Mouse (Mus musculus) hindbrain, embryonic 12.5 days (tissue): ENCODE results near the gene 4930453N24Rik. TPM values are rescaled to one million over a fixed set of nuclear protein-coding genes. Genes with fewer than 3 reads are reported as not detected.
A peak's percentile ranks its signal among the peaks of the same experiment; 100 is the strongest.

Source experiments
- ATAC-seq: fragments of 200-750 bp; cut with Nextera tagmentation; 2 replicates; pipeline ENCODE4 v1.8.0; 2017; ENCODE audit warnings: moderate TSS enrichment; ENCODE audit not compliant: low FRiP score
- H3K27ac ChIP-seq: fragments of 300-500 bp; sonication (generic); 2 replicates; pipeline ENCODE4 v1.5.1; 2016; ENCODE audit warnings: mild to moderate bottlenecking
- H3K27me3 ChIP-seq: fragments of 300-500 bp; sonication (generic); 2 replicates; pipeline ENCODE4 v1.6.1; 2016; ENCODE audit warnings: mild to moderate bottlenecking
- H3K36me3 ChIP-seq: fragments of 300-500 bp; sonication (generic); 2 replicates; pipeline ENCODE4 v1.6.1; 2016; ENCODE audit warnings: mild to moderate bottlenecking
- H3K4me1 ChIP-seq: fragments of 300-500 bp; sonication (generic); 2 replicates; pipeline ENCODE4 v1.6.1; 2016
- H3K4me2 ChIP-seq: fragments of 300-500 bp; sonication (generic); replicated peaks from 2 replicates; pipeline ENCODE4 v1.6.1; 2016; ENCODE audit warnings: mild to moderate bottlenecking
- H3K4me3 ChIP-seq: fragments of 300-500 bp; sonication (generic); 2 replicates; pipeline ENCODE4 v1.5.1; 2016; ENCODE audit warnings: mild to moderate bottlenecking
- H3K9ac ChIP-seq: fragments of 300-500 bp; sonication (generic); 2 replicates; pipeline ENCODE4 v1.6.1; 2016; ENCODE audit warnings: mild to moderate bottlenecking, moderate library complexity
- H3K9me3 ChIP-seq: fragments of 300-500 bp; sonication (generic); replicated peaks from 2 replicates; pipeline ENCODE4 v1.6.1; 2016; ENCODE audit warnings: mild to moderate bottlenecking
- WGBS: fragments of 180-500 bp; shearing (Covaris S2); methylation state at CpG from one replicate; pipeline ENCODE4 v1.1.7; 2016; 5-methylcytosine and 5-hydroxymethylcytosine counted together
- polyA plus RNA-seq: library from polyadenylated mRNA; unstranded; fragments of >200 nt; fragmentation: Nextera tagmentation; extraction: Ambion mirVana; gene quantifications from 2 replicates; pipeline ENCODE4 v1.2.1, GENCODE M21; 2016

Gene 4930453N24Rik
- polyA plus RNA-seq, 1 experiment from 2014 or later, result 25.6 TPM

GRCm38 (mm10) chr16:64758561-64759244 lies 12.3 kb downstream of the 4930453N24Rik start:
- Histone ChIP-seq H3K4me2 (no peak overlapping the region), H3K27ac (no peak overlapping the region), H3K9ac (no peak overlapping the region), H3K4me1 (no peaks in the 10 kb centered on the region), H3K9me3 (peaks cover 17% of the 10 kb centered on the region), H3K27me3 (no peaks in the 10 kb centered on the region), H3K4me3 (no peak overlapping the region), H3K36me3 (peaks cover 21% of the 10 kb centered on the region)
- WGBS, result 79% methylated on average over 6 of the region's 6 CpGs
- no peak for ATAC-seq

DNA sequence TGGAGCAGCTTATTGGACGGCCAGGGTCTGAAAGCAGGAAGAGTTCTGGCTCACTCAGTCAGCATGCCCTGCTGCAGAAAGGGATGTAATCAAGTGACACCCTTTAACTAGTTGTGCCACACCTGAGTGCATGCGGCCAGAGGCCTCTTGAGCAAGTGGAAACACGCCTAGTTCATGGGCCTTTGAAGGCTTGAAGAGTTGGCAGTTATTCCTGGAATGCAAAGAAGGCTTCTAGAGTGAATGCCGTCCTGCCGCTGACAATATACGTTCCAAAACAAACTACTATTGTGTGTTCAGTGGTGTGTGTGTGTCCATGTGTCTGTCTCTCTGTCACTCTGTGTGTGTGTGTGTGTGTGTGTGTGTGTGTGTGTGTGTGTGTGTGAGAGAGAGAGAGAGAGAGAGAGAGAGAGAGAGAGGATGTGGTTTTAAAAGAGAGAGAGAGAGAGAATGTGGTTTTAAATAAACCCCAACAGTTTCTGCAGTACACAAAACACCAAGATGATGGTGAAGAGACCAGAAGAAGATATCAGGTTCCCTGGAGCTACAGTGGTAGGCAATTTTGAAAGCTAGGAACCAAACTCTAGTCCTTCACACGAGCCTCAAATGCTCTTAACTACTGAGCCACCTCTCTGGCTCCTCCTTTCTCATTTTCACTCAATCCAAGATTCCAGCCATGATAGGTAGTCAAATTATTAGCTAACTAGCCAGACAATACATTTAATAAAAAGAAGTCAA lies 13.1 kb downstream of the 4930453N24Rik start:
- Histone ChIP-seq H3K9me3 (peaks cover 10% of the 10 kb centered on the region), H3K4me3 (no peak overlapping the region), H3K4me1 (no peaks in the 10 kb centered on the region), H3K27me3 (no peaks in the 10 kb centered on the region), H3K27ac (no peak overlapping the region), H3K9ac (no peak overlapping the region), H3K4me2 (no peak overlapping the region), H3K36me3 (peaks cover 12% of the 10 kb centered on the region)
- no peak for ATAC-seq
- 87% methylated on average over 7 of the region's 7 CpGs for WGBS

DNA sequence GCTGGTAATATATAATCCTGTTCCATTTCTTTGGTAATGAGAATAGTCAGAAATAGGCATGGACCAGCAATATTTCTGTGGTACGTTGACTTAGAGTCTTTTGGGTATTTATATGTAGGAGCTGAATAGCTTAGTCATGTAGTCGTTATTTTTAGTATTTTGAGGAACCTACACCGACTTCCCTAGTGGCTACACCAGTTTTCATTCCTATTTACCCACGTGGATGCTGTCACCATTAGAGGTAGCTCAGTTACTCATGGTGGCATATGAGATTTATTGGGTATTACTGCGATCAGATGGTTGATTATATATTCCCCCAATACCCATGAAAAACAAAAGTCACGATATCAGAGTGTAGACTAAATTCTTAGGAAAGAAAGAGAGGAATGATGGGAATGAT lies 14.6 kb downstream of the 4930453N24Rik start:
- H3K4me3 ChIP-seq, result no peak overlapping the region
- 87% methylated on average over 6 of the region's 6 CpGs for WGBS
- no peak overlapping the region for H3K9ac ChIP-seq
- no peak overlapping the region for H3K27ac ChIP-seq
- no peak overlapping the region for H3K4me2 ChIP-seq
- 0 out of 2 replicates have a peak, but pooled peaks cover 5% of the 10 kb centered on the region for H3K36me3 ChIP-seq
- no peaks in the 10 kb centered on the region for H3K4me1 ChIP-seq
- H3K9me3 ChIP-seq, result 0 out of 2 replicates have a peak, but pooled peaks cover 9% of the 10 kb centered on the region
- no peaks in the 10 kb centered on the region for H3K27me3 ChIP-seq
- ATAC-seq, result no peak

DNA sequence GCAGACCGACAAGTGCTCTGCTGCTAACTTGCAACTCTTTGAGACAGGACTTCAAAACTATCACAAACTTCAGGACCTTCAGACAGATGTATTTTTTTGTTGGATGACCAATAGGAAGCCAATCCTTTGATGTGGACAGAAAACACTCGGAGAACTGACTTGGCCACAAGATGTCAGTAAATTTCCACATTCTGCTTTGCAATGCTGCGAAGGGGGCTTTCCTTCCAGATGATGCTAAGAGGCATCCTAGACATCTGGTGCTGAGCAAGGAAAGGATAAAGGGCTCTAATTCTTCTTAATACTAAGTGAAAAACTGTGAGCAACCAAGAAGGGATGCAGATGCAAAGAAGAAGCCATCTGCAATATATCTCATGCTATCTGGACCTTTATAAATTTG lies 16.2 kb downstream of the 4930453N24Rik start:
- Histone ChIP-seq H3K4me3 (no peak overlapping the region), H3K9ac (no peak overlapping the region), H3K36me3 (no peaks in the 10 kb centered on the region), H3K9me3 (0 out of 2 replicates have a peak, but pooled peaks cover 9% of the 10 kb centered on the region), H3K27ac (no peak overlapping the region), H3K4me2 (no peak overlapping the region), H3K4me1 (no peaks in the 10 kb centered on the region), H3K27me3 (no peaks in the 10 kb centered on the region)
- WGBS, result 46% methylated on average over 3 of the region's 3 CpGs
- peak; percentile 66 for ATAC-seq

GRCm38 (mm10) chr16:64753990-64754742 lies 16.8 kb downstream of the 4930453N24Rik start:
- Histone ChIP-seq H3K27ac (no peak overlapping the region), H3K4me2 (no peak overlapping the region), H3K9me3 (0 out of 2 replicates have a peak, but pooled peaks cover 9% of the 10 kb centered on the region), H3K4me1 (no peaks in the 10 kb centered on the region), H3K27me3 (no peaks in the 10 kb centered on the region), H3K4me3 (no peak overlapping the region), H3K9ac (no peak overlapping the region), H3K36me3 (no peaks in the 10 kb centered on the region)
- peak; percentile 21; the same call in 1 of the 2 replicates for ATAC-seq
- 61% methylated on average over 3 of the region's 3 CpGs for WGBS

GRCm38 (mm10) chr16:64748237-64748636 lies 22.7 kb downstream of the 4930453N24Rik start:
- no peak overlapping the region for H3K4me2 ChIP-seq
- ATAC-seq, result no peak
- H3K9me3 ChIP-seq, result no peaks in the 10 kb centered on the region
- H3K9ac ChIP-seq, result no peak overlapping the region
- no peaks in the 10 kb centered on the region for H3K36me3 ChIP-seq
- H3K4me1 ChIP-seq, result no peaks in the 10 kb centered on the region
- no peaks in the 10 kb centered on the region for H3K27me3 ChIP-seq
- WGBS, result 8% methylated on average over 10 of the region's 10 CpGs
- H3K4me3 ChIP-seq, result no peak overlapping the region
- H3K27ac ChIP-seq, result no peak overlapping the region

DNA sequence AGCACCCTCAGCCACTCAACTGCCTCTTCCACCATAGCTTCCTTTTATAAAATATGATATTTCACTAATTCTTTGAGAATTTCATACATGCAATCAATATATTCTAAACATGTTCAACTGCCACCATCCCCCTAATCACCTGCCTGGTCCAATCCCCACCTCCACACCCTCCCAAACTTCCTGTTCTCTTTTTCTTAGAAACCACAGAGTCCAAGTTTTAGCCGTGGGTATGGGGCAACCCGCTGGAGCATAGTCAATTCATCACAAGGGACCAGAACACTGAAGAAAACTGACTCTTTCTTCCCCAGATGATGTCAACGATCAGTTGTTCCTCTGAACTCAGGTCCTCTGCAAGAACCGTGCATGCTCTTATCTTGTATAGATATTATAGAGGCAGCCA lies 25.9 kb downstream of the 4930453N24Rik start:
- no peak overlapping the region for H3K4me2 ChIP-seq
- WGBS, result 86% methylated on average over 4 of the region's 4 CpGs

DNA sequence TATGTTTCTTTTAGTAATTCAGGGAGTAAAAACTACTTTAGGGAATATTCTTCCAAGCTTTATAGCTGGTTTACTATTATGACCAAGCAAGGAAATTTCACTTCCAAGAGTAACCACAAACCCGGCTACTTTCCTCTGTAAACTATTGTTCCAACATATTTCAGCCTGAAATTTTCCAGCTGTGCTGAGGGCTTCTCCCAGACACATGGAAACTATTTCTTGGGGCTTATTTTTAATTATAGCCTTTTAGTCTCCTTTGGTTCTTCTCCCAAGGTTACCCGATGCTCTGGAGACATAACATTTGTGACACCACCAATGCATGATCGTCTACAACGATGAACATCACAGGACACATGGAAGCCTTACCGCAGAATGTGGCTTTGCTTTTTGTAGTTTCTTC lies 33.7 kb downstream of the 4930453N24Rik start:
- Histone ChIP-seq H3K27me3 (no peaks in the 10 kb centered on the region), H3K9me3 (no peaks in the 10 kb centered on the region), H3K4me3 (no peak overlapping the region), H3K36me3 (no peaks in the 10 kb centered on the region), H3K4me2 (no peak overlapping the region), H3K27ac (no peak overlapping the region), H3K9ac (no peak overlapping the region), H3K4me1 (no peaks in the 10 kb centered on the region)
- no peak for ATAC-seq
- 88% methylated on average over 5 of the region's 5 CpGs for WGBS

More for the DNA sequence above, 25.9 kb downstream of the 4930453N24Rik start:
- H3K36me3 ChIP-seq, result no peaks in the 10 kb centered on the region
- H3K9me3 ChIP-seq, result no peaks in the 10 kb centered on the region
- no peak for ATAC-seq
- H3K4me3 ChIP-seq, result no peak overlapping the region
- no peak overlapping the region for H3K9ac ChIP-seq
- H3K27me3 ChIP-seq, result no peaks in the 10 kb centered on the region
- H3K4me1 ChIP-seq, result no peaks in the 10 kb centered on the region
- no peak overlapping the region for H3K27ac ChIP-seq

DNA sequence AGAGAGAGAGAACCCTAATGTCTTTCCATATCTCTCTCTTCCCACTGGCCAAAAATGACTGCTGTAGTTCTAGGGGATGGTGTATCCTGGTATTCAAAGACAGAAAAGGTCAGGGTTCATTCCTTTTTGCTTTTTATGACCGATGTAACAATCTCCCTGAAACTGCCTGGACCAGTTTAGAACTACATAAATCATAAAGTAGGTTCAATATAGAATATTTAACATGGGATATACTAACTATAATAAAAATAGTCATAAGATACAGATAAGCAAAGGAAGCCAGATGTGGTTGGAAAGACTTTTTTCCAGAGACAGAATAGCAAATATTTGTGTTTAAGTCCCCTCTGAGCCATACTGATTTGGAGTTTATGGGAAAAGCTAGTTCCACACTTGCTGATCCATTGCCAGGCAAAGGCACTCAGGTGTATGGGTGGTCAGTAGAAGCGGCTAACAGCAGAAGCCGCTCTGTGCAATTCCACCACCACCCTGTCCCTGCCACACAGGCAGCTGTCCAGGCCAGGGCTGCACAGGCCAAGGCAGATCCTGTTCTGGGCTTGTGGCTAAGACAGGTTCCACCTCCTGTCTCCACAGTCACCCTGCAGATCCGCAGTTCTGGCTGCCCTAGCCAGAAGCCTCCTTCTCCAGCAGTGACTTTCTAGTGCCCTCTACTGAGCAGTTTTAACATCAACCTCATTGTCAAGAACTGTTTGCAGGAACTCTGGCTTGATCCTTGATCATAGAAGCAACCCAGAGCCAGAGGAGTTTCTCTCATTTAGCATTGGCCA lies 47.5 kb downstream of the 4930453N24Rik start:
- Histone ChIP-seq H3K9me3 (no peaks in the 10 kb centered on the region), H3K27me3 (no peaks in the 10 kb centered on the region), H3K4me2 (no peak overlapping the region), H3K4me3 (no peak overlapping the region), H3K27ac (no peak overlapping the region), H3K4me1 (peaks cover 2% of the 10 kb centered on the region; the same call in 1 of the 2 replicates), H3K9ac (no peak overlapping the region), H3K36me3 (no peaks in the 10 kb centered on the region)
- ATAC-seq, result peak; percentile 92
- 51% methylated on average over 4 of the region's 4 CpGs for WGBS

DNA sequence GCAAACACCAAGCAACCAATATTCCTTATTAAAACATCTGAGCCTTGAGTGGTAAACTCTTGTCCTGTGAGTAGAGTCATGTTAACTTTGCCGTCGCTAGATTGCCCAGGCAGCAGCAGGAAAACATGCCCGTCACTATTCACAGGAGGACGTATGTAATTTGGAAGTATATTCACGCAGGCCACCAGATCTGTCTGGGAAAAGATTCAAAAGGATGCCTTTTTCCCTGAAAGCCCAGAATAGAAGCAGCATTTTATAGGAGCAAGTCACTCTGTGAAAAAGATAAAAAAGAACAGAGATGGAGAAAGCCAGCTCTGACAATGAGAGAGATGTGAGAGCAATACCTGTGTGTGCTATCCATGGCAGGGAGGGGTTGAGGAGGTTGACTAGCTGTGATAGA lies 49.4 kb downstream of the 4930453N24Rik start:
- Histone ChIP-seq H3K36me3 (no peaks in the 10 kb centered on the region), H3K4me1 (peaks cover 2% of the 10 kb centered on the region; the same call in 1 of the 2 replicates), H3K27ac (no peak overlapping the region), H3K4me3 (no peak overlapping the region), H3K4me2 (no peak overlapping the region), H3K9me3 (no peaks in the 10 kb centered on the region), H3K9ac (no peak overlapping the region), H3K27me3 (no peaks in the 10 kb centered on the region)
- no peak for ATAC-seq
- WGBS, result 75% methylated on average over 5 of the region's 5 CpGs

- no peak overlapping the region for H3K4me3 ChIP-seq
- no peak overlapping the region for H3K4me2 ChIP-seq
- no peak for ATAC-seq
- H3K27me3 ChIP-seq, result no peaks in the 10 kb centered on the region
- no peak overlapping the region for H3K27ac ChIP-seq
- H3K9me3 ChIP-seq, result no peaks in the 10 kb centered on the region
- 55% methylated on average over 7 of the region's 7 CpGs for WGBS
- H3K4me1 ChIP-seq, result peaks cover 2% of the 10 kb centered on the region; the same call in 1 of the 2 replicates
- no peak overlapping the region for H3K9ac ChIP-seq
- no peaks in the 10 kb centered on the region for H3K36me3 ChIP-seq
Observed at GRCm38 (mm10) chr16:64719096-64719495, 51.9 kb downstream of the 4930453N24Rik start.
